Mouse (Mus musculus): ENCODE measurements at regions not wholly inside any gene's neighbourhood (a gene's known extent, or its start where the extent isn't known, plus 50 kb on each side); places are given as distances from the start of the nearest gene placed in this dataset.

GRCm38 (mm10) chr11:19829564-19830279 is 94.5 kb upstream of the Spred2 start:
- TF ChIP-seq CTCF (conservative IDR thresholded peaks at IDR 0.05; ENCODE audit: low read length) (no peak), POU5F1 (IDR thresholded peaks at IDR 0.05; ENCODE audit: borderline replicate concordance, low read length) (no peak), NANOG (IDR thresholded peaks at IDR 0.05; ENCODE audit: borderline replicate concordance, low read length) (peak; percentile 51; the same call in 1 of the 2 replicates)

All from E14TG2a.4 (cell line).